Mouse (Mus musculus) 3T3-L1 (cell line): ENCODE measurements around the gene Pstpip1.
A peak's percentile ranks its signal among the peaks of the same experiment; 100 is the strongest.

Source experiments
- DNase-seq: peaks from one replicate; pipeline ENCODE4 v3.0.0-alpha.2; 2015; ENCODE audit warnings: low read depth, low spot score

The Pstpip1 gene

DNA sequence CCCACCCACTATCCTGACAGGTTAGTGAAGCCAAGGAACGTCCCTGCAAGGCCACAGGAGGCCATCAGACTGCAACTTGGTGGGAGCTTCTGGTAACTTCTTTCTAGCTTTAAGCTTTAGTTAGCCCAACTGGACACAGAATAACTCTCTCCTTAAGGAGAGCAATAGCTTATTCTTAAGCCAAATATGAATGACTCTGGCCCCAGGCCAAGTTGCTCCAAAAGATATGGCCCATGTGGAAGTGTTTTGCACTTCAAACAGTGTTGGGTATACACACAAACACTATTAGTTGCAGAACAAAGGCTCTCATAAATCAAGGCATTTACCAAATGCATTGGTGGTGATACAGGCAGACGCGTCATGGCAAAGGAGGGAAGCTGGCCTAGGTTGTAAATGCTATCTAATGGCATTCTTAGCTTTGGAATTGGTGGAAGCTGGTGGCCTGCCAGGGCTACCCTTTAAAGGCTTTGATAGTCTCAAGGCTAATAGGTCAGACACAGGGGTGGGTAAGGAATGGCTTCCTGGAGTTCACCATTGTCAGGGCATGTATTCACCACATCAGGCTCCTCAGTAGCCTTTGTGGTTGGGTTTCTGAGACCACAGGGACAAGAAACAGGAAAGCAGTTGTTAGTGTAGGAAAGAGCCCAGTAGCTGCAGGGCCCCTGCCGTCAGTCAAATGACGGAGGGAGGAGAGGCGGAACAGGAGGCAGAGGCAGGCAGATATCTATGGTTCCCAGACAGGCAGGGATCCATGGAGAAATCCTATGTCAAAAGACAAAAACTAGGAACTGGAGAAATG is 16.7 kb downstream of the Pstpip1 start:
- DNase-seq = peak; percentile 50

DNA sequence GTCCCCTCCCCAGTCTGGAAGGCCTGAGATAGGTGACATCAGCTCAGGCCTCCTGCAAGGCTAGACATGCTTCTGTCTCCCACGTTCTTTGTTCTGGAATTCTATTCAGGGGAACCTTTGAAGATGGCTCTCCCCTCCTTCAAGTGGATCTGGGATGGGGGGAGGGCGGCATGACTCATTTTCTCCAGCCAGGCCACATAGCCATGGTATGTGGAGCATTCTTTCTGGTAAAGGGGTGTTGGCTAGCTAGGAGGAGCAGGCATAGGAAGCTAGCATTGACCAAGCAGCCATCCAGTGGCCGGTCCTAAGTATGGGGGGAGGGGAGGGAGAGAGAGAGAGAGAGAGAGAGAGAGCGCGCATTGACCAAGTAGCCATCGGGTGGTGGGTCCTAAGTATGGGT is 17.8 kb downstream of the Pstpip1 start:
- peak; percentile 90 for DNase-seq

DNA sequence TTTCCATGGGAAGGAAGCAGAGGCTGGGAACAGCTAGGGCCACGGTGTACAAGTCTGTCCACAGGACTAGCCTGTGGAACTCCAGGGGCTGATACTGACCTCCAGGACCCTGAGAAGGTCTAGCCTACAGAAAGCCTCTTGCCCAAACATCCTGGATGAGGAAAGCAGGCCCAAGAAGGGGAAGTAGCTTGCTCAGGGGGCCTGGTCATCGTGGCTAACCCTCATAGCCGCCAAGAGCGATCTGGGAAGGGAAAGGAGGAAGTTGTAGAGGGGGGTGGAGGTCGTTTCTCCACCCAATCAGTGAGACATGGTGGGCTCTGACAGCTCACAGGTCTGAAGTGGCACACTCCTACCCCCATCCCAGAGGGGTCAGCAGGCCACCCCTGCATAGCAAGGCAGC is 18.4 kb downstream of the Pstpip1 start:
- no peak for DNase-seq

DNA sequence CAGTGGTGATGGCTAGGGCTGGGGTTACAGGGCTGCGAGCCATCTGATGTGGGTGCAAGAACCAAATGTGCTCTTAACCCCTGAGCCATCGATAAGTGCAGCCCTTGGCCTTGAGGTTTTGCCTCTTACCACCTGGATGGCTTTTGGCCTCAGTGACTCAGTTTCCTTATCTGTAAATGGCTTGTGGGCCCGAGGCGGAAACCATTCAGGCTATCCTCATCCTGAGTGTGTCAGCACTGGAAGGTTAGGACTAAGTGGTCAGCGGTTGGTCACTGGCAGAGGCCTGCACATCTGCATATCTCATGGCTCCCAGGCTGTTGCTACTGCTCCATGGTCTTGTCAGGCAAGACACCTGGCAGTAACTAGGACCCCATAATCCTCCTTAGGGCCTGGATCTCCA is 28.3 kb downstream of the Pstpip1 start:
- DNase-seq = no peak

DNA sequence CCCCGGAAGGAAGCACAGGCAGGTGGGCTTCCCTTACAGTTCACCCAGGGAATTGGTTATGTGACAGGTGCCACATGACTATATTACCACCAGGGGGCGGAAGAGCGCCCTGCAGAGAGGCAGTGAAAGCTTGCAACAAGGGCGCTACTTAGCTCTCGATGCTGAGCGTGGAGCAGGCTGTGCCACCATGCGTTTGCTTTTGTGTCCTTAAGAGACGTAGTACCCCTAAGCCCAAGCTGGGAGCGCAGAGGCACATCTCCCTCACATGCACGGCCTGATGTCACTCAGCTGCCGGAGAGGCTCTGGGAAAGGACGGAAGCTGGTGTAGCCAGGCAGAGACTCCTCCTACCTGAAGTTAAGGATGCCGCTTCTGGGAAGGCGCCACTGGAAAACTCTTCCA is 28.8 kb downstream of the Pstpip1 start:
- peak; percentile 84 for DNase-seq

DNA sequence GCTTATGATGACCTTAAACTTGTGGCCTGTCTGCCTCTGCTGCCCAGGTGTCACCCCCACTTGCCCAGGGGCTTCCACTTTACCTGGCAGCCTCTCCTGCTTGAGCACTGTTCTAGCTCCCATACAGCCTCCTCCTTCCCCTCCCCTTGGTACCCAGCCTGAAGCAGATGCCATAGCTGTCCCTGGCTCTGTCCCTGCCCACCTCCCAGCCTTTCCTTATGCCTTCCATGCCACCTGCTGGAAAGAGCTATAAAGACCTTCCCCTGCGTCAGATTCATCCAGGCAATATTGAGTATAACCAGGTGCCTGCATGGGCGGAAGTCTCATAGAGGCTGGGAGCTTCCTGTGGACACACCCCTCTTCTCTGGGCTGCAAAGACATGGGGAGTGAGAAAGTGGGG is 29.9 kb downstream of the Pstpip1 start:
- peak; percentile 39 for DNase-seq

DNA sequence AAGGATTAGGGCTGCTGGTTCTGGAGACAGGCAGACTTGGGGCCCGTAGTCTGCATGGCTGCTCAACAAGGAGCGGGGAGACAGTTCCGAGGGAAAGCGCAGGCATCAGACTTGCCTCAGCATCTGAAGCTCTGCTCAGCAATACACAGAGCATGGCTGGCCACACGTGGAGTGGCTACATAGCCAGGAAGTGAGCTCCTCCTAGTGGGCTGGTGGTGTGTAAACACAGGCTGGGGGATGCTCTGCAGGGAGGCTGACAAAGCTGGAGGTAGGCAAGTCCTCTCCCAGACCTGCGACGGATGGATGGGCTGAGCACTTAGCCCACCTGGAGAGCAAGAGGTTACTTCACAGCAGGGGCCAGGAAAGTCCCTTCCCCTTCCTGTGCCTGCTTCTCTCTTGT is 31.3 kb downstream of the Pstpip1 start:
- DNase-seq = peak; percentile 70

DNA sequence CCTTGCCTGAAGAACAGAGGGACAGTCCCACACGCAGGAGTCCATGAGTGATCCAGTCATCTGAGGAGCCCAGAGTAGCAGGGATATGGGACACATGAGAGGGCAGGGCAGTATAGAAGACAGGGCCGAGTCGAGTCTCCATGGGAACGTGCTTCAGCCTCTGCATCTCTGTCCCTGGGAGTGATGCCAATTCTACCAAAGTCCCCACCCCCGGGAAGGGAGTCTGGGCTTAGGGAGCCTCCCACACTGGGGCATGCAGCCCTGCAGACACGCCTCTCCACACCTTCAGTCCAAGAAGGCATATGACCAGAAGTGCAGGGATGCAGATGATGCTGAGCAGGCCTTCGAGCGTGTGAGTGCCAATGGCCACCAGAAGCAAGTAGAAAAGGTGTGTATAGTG is 33.2 kb downstream of the Pstpip1 start:
- DNase-seq = peak; percentile 36

DNA sequence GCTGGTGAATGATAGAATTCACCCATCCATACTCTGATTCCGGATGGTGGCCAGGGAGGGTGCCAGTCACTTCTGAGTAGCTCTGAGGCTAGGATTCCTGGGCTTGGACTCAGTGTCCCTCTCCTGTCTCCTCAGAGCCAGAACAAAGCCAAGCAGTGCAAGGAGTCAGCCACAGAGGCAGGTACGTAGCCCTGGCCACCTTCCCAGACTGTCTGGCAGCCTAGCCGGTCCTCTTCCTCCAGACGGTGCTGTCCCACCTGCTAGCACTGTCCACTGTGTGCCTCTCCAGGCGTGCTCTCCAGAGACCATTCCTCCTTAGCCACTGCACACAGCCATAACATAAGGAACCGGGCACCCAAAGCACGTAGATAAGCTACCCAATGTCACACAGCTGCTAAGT is 33.9 kb downstream of the Pstpip1 start:
- DNase-seq = no peak

DNA sequence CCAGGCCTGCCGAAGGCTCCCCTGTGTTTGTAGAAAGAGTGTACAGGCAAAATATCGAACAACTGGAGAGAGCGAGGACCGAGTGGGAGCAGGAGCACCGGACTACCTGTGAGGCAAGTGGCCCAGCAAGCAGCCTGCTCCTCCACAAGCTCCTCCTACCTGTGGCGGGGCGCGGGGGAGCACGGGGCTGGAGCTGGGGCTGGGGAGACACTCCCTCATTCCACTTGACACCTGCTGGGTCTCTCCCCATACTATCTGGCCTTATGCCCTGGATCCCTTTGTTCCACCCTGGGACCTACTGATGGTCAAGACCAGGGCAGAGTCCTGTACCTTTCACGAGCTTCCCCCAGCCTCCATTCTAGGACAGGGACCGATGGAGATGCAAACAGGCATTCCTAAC is 34.8 kb downstream of the Pstpip1 start:
- no peak for DNase-seq

DNA sequence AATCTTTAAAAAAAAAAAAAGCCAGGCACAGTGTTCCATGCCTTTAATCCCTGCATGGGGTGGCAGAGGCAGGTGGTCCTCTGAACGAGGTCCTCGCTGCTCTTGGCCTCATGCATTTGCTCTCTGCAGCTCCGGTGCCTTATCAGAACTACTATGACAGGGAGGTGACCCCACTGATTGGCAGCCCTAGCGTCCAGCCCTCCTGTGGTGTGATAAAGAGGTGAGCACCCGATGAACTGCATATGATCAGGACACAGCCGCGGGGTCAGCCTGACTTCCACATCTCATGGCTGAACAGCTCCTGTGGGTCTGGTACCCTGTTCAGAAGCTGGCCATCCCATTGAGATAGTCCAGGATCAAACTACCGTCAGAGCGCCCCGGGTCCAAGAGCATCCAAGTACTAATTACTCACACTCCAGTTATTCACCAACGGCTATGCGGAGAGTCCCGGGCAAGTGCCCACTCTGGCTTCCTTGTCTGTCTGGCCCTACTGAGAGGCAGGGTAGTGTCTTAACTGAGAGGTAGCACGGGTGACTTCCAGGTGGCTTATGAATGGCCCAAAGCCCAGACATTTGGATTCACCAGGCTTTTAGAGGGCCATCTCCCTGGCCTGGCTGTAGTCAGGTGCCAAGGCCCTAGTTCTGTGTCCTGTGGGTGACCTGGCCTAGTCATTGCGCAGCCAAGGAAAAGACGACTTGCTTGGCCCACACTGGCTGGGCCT is 36.9 kb downstream of the Pstpip1 start:
- no peak for DNase-seq

DNA sequence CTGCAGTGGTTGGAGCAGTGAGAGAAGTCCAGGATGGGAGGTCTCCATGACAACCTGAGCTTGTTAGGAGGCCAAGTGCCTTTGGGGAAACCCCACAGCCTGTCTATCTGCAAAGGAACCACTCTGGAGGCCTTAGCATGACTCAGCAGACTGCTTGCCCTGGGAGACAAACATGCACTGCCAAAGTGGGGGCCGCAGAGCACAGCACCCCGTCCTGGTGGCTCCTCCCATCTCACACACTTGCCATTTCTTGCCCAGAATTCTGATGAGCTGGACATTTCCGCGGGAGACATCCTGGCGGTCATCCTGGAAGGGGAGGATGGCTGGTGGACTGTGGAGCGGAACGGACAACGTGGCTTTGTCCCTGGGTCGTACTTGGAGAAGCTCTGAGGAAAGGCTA is 38.6 kb downstream of the Pstpip1 start:
- peak; percentile 18 for DNase-seq

DNA sequence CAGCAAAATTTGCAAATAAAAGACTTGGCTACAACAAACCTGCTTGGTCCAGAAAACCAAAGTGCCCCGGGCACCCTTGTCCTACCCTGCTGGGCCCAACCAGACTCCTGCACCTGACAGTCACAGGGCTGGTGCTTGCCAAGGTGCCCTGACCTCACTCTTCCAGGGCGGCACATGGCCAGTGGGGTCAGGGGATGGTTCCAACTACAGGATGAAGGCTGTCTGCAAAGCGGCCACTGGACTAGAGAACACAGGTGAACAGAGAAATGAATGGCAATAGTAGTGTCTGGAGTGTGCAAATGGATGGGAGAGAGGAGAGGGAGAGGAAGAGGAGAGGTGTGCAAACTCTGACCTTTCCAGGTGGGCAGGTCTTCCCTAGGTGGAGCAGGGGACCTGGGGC is 40.2 kb downstream of the Pstpip1 start:
- no peak for DNase-seq

DNA sequence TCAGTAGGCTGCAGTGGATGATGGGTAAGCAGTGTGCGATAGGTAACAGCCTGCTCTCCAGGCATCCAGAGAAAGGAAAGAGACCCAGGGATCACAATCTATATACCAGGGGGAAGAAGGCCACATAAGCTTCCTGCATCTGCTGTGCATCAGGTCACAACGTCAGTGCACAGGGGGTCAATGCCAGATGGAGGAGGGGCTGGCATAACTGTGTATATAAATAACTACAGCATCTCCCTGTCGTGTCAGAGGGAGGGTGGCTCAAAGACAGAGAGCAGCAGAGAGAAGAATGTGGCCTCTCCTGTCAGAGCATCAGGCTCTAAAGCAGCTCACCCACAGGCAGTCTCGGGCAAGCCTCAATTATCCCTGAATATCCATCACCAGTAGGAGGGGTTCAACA is 40.8 kb downstream of the Pstpip1 start:
- no peak for DNase-seq

DNA sequence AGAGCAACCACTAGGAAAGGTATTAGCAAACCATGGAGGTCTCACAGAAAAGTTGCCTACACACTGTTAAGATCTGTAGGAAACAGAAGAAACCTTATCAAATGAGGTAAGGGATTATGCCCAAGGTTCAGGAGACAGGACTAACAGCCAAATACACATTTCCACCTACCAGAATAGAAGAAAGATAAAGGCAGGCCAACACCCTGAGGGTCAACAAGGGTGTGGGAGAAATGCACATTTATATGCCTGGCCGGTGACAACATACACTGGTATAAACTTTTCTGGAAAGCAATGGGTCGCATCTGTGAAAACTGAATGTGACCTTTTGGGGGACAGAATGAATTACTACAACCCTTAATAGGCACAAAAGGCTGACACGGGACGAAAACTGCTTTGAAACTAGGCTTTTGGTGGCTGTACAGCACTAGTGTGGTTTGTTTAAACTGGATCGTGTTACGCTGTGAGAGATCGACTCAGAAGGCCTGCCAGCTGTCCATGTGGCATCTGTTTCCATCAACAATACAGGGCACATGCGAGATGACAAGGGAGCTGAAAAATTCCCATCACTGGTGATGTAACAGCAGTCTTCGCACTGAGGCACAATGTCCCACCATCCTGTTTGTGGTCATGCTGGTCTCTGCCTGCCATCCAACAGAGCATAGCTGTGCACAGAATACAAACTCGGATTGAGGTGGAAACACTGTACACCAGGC is 42.2 kb downstream of the Pstpip1 start:
- peak; percentile 60 for DNase-seq

DNA sequence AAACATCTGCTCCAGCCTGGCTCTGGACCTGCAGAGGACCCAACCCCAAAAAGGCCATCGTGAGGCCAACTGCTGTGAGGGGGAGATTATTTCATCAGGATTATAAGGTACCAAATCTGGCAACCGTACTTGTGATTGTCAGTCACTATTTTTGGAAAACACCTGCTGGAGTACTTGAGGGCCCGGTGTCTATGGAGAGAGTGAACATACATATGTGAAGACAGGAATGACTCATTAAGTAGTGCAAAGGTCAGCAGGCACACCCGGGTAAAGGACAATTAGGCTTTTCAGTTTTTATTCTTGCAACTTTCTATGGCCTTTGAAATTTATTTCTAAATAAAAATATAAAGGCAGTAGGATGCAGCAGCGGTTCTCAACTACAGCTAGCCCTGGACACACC is 44.2 kb downstream of the Pstpip1 start:
- DNase-seq = no peak

DNA sequence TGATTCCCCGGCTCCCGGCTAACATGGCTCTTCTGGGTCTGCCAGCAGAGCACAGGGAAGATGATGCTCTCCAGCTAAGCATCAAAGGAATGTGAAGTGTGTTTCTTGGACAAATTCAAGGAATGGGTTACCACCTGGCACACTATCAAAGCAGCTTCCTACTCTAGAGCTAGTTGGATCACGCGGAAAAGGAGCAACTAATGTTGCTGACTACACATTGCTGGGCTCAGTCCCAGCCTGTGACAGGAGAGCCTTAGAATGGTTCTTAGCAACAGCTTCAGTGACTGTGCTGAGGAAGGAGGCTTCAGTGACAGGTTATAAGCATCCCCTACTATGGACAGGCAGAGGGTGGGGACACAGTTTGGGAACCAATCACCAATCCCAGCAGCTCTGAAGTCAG is 44.9 kb downstream of the Pstpip1 start:
- DNase-seq = peak; percentile 20

DNA sequence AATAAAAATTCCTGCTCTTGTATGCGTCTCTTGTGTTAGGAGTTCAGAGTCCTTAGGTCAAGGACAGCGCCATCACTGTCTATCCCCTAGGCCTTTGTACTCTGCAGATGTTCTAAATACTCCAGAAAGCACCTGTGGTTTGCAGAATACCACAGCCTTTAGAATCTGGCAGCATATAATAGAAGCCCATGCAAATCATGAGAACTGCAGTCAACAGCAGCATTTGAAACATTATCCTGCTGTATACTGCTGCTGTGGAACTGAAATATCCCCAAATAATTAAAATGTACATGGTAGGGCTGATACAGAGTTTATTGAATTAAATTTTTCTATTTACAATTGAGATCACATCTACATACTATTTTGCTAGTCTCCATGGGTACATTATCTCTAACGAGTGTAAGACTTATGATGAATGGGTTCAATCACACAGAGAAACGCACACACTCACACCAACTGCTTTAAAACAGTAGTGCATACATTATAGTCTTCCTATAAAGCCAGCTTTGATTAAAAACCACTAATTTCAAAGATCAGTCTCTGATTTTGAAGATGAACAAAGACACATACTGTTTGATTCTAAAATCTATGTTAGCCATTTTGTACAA is 45.9 kb downstream of the Pstpip1 start:
- no peak for DNase-seq

DNA sequence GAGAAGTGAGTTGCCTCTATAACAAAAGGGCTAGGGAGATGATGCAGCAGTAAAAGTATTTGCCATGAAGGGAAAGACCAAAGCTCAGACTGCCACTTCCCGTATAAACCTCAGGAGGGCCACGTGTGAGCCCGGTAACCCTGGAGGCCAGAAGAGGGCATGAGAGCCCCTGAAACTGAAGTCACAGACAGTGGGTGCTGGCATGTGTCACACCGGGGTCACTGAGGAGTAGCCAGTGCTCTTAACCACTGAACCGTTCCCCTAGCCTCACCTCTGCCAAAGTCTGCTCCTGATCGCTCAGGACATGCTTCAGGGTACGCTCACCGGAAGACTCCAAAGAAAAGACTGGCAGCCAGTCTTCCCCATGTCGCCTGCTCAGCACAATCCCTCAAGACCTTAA is 52.0 kb downstream of the Pstpip1 start:
- DNase-seq = no peak

DNA sequence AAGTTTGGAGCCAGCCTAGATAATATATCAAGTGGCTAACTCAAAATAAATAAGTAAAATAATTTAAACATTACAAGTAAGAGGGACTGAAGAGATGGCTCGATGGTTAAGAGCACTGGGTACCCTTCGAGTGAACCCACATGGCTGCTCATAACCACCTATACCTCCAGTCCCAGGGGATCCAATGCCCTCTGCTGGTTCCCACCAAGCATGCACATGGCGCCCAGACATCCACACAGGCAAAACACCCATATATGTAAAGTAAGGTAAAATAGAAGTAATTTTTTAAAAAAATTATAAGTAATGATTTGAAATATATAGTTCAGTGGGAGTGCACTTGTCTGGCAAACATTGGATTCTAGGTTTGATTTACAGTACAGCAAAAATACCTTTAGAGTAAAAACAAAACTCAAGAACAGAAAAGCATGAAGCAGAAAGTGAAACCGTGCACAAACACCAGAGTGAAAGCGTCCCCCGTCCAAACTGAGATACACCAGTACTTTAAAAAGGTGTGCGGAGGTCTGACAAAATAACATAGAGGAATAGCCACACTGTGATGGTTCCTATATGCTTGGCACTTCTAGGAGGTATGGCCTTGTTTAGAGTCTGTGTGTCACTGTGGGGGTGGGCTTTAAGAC is 54.7 kb downstream of the Pstpip1 start:
- DNase-seq = no peak

DNA sequence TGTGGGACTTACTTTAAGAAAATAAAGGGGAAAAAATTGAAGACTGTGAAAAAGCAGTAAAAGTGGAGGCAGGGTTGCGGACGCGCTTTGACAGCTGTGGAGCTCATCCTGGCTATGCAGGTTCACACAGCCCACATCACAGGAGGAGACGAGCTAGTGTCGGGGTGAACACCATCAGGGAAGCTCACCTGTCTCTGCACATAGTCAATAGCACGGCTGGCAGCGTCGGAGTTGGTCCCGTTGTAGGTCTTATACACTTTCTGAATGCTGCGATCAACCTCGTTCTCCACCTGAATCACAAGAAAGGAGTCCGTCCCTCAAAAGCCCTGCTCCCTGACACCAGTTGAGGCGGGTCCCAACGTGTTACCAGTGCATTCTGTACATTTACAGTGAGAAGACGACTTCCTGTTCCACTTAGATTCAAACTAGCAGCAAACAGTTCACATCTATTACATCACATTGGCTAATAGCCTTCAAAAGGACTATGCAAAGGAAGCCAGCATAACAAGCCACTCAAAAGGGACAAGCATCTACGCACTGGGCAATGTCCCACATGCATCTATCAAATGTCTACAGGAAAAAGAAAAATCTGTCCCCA is 56.7 kb downstream of the Pstpip1 start:
- no peak for DNase-seq
